Mouse (Mus musculus): ENCODE measurements around the gene Thbs1. TPM values are rescaled to one million over a fixed set of nuclear protein-coding genes. Genes with fewer than 3 reads are reported as not detected.
"Not testable (repeated sequence)": the region's sequence is repeated elsewhere in the genome, so short reads cannot be mapped to it uniquely, and the experiment has no call there.

Thbs1 gene
- polyA plus RNA-seq, 1 experiment from 2014 or later: 4.5 TPM

DNA sequence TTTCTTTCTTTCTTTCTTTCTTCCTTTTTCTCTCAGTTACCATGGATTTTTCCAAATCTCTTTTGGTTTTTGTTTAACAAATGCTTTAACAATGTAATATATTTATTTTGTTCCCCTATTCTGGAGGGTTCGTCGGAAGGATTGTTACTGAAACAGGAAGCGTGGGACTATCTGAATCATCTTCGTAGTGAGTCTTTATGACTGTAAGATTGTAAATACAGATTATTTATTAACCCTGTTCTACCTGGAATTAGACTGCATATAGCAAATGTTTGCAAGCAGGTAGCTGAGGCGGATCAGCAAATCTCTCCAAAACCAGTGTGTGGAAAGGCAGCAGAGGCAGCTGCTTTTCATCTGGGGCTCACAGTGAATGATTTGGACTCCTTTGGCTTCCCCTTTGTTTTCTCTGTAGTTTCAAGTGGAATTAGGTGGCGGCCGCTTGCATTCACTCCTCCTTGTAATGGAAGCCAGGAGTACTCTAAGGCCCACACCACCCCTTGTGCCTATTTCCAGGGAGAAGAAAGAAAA, 14.3 kb downstream of the Thbs1 start:
- Histone ChIP-seq H3K27ac (ENCODE audit: low read depth, low read length) (no peak overlapping the region), H3K4me1 (ENCODE audit: control insufficient read depth, insufficient read depth, low read length) (no peaks in the 10 kb centered on the region), H3K4me2 (ENCODE audit: low read depth, low read length) (no peak overlapping the region), H3K9ac (replicated peaks; ENCODE audit: low read depth, low read length) (no peak overlapping the region), H3K9me3 (ENCODE audit: control insufficient read depth, low read length) (no peaks in the 10 kb centered on the region), H3K36me3 (ENCODE audit: control insufficient read depth, insufficient read depth, low read length) (no peaks in the 10 kb centered on the region), H3K4me3 (ENCODE audit: low read depth, low read length) (no peak overlapping the region), H3K27me3 (ENCODE audit: control insufficient read depth, insufficient read depth, low read length) (no peaks in the 10 kb centered on the region)
- no peak for ATAC-seq (ENCODE audit: low read depth)
- 57% methylated on average over 7 of the region's 7 CpGs for WGBS

DNA sequence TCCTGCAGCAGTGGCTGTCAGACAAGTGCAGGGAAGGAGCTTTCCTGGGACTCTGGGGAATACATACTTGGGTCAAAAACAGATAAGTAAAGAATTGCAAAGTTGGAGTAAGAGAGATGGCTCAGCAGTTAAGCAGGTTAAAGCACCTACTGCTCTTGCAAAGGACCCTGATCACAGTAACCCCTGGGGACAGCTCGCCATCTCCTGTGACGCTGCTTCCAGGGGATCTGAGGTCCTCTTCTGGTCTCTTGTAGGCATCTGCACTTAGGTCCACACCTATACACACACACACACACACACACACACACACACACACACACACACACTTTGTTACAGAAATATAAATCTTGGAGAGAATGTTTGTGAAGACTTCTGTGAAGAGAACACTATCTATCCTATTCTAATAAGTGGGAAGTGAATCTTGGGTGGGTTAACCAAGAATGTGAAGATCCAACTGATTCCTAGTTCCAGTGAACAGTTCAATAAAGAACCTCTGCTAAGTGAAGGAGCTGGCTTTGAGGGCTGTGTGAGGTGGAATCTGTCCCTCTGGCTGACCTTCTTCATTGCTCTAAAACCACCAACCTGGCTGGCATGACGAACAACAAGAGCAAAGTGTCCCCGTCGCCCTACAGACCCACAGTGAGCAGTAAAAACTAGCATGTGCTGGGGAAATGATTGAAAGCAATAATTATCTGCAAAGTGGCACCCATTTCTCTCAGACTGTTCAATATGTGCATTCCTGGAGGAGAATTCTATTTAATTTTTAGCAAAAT, 16.0 kb downstream of the Thbs1 start:
- Histone ChIP-seq H3K4me3 (ENCODE audit: low read depth, low read length) (no peak overlapping the region), H3K9me3 (ENCODE audit: control insufficient read depth, low read length) (no peaks in the 10 kb centered on the region), H3K27ac (ENCODE audit: low read depth, low read length) (no peak overlapping the region), H3K9ac (replicated peaks; ENCODE audit: low read depth, low read length) (no peak overlapping the region), H3K4me1 (ENCODE audit: control insufficient read depth, insufficient read depth, low read length) (no peaks in the 10 kb centered on the region), H3K27me3 (ENCODE audit: control insufficient read depth, insufficient read depth, low read length) (no peaks in the 10 kb centered on the region), H3K4me2 (ENCODE audit: low read depth, low read length) (no peak overlapping the region), H3K36me3 (ENCODE audit: control insufficient read depth, insufficient read depth, low read length) (no peaks in the 10 kb centered on the region)
- ATAC-seq (ENCODE audit: low read depth): no peak
- WGBS: 79% methylated on average over 5 of the region's 5 CpGs

DNA sequence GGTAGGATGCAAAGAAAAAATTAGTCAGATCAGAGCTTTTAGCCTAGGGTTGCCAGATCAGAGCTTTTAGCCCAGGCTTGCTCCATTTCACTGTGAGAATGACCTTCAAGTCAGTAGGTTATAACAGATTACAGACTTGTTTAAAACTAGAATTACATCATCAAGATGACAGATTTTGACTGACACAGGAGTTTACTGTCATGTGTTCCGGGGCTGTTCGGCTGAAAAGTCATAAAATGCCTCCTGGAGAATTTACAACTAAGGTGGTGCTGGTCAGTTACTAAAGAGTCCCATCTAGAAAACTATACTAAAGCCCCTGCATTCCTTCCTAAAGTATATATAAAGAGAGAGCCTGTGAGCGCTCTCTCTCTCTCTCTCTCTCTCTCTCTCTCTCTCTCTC, 16.6 kb downstream of the Thbs1 start:
- Histone ChIP-seq H3K27ac (ENCODE audit: low read depth, low read length) (no peak overlapping the region), H3K27me3 (ENCODE audit: control insufficient read depth, insufficient read depth, low read length) (no peaks in the 10 kb centered on the region), H3K4me3 (ENCODE audit: low read depth, low read length) (no peak overlapping the region), H3K4me1 (ENCODE audit: control insufficient read depth, insufficient read depth, low read length) (no peaks in the 10 kb centered on the region), H3K4me2 (ENCODE audit: low read depth, low read length) (no peak overlapping the region), H3K9ac (replicated peaks; ENCODE audit: low read depth, low read length) (no peak overlapping the region), H3K9me3 (ENCODE audit: control insufficient read depth, low read length) (no peaks in the 10 kb centered on the region), H3K36me3 (ENCODE audit: control insufficient read depth, insufficient read depth, low read length) (no peaks in the 10 kb centered on the region)
- WGBS: 39% methylated on average over 3 of the region's 3 CpGs
- no peak for ATAC-seq (ENCODE audit: low read depth)

DNA sequence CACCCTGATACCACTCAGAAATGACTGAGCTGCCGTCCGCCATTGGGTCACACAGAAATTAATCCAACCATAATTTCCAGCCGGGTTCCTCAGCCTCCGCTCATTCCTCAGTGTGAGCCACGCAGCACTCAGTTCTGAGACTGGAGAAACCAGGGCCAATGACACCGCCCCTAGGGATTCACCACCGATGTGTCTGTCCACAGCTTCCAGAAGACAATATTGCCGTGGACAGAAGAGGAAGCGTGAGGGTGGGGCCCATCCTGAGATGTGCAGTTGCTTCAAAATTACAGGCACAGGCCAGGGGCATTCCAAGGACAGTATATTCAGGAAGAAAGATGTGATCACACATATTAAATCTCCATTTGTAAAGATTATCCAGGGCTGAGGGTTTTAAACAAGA, 25.4 kb downstream of the Thbs1 start:
- no peaks in the 10 kb centered on the region for H3K9me3 ChIP-seq (ENCODE audit: control insufficient read depth, low read length)
- H3K4me3 ChIP-seq (ENCODE audit: low read depth, low read length): no peak overlapping the region
- no peak overlapping the region for H3K27ac ChIP-seq (ENCODE audit: low read depth, low read length)
- no peak overlapping the region for H3K9ac ChIP-seq (replicated peaks; ENCODE audit: low read depth, low read length)
- H3K27me3 ChIP-seq (ENCODE audit: control insufficient read depth, insufficient read depth, low read length): no peaks in the 10 kb centered on the region
- 84% methylated on average over 9 of the region's 9 CpGs for WGBS
- H3K4me2 ChIP-seq (ENCODE audit: low read depth, low read length): no peak overlapping the region
- no peaks in the 10 kb centered on the region for H3K36me3 ChIP-seq (ENCODE audit: control insufficient read depth, insufficient read depth, low read length)
- ATAC-seq (ENCODE audit: low read depth): no peak
- no peaks in the 10 kb centered on the region for H3K4me1 ChIP-seq (ENCODE audit: control insufficient read depth, insufficient read depth, low read length)

DNA sequence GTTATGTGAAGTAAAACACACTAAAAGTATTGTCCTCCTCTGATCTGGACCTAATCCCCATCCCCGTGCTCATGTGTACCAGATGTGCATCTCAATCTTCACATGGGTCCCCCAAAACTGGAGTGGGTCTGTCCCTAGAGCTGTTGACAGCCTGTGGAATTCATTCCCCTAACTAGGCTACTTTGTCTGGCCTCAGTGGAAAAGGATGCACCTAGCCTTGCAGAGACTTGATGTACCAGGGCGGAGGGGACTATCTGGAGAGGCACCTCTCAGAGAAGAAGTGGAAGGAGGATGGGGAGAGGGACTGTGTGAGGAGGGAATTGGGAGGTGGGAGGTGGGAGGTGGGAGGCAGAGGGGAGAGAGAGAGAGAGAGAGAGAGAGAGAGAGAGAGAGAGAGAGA, 26.1 kb downstream of the Thbs1 start:
- 90% methylated on average over 2 of the region's 2 CpGs for WGBS
- Histone ChIP-seq H3K9me3 (ENCODE audit: control insufficient read depth, low read length) (no peaks in the 10 kb centered on the region), H3K4me1 (ENCODE audit: control insufficient read depth, insufficient read depth, low read length) (no peaks in the 10 kb centered on the region), H3K27ac (ENCODE audit: low read depth, low read length) (no peak overlapping the region), H3K9ac (replicated peaks; ENCODE audit: low read depth, low read length) (no peak overlapping the region), H3K4me2 (ENCODE audit: low read depth, low read length) (no peak overlapping the region), H3K4me3 (ENCODE audit: low read depth, low read length) (no peak overlapping the region), H3K36me3 (ENCODE audit: control insufficient read depth, insufficient read depth, low read length) (no peaks in the 10 kb centered on the region), H3K27me3 (ENCODE audit: control insufficient read depth, insufficient read depth, low read length) (no peaks in the 10 kb centered on the region)
- no peak for ATAC-seq (ENCODE audit: low read depth)

DNA sequence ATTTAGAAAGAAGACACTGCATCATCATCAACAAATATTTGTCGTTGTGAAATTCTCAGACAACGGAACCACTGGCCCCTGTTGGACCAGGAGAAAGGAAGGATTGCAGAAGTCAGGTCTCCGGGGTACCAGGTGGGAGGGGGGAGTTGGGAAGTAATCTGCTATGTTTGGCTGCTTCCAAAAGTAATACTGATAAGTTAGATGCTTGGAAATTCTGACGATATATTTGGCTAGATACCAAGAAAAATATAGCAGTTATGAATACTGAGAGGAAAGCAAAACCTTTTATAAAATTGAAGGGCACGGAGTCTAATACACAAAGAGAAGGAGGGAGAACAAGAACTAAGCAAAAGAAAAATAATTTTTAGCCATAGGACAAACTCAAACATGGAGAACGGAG, 27.6 kb downstream of the Thbs1 start:
- no peak for ATAC-seq (ENCODE audit: low read depth)
- no peak overlapping the region for H3K27ac ChIP-seq (ENCODE audit: low read depth, low read length)
- no peaks in the 10 kb centered on the region for H3K4me1 ChIP-seq (ENCODE audit: control insufficient read depth, insufficient read depth, low read length)
- no peaks in the 10 kb centered on the region for H3K9me3 ChIP-seq (ENCODE audit: control insufficient read depth, low read length)
- no peaks in the 10 kb centered on the region for H3K36me3 ChIP-seq (ENCODE audit: control insufficient read depth, insufficient read depth, low read length)
- H3K4me3 ChIP-seq (ENCODE audit: low read depth, low read length): no peak overlapping the region
- H3K9ac ChIP-seq (replicated peaks; ENCODE audit: low read depth, low read length): no peak overlapping the region
- no peaks in the 10 kb centered on the region for H3K27me3 ChIP-seq (ENCODE audit: control insufficient read depth, insufficient read depth, low read length)
- H3K4me2 ChIP-seq (ENCODE audit: low read depth, low read length): no peak overlapping the region
- 87% methylated on average over 6 of the region's 6 CpGs for WGBS

DNA sequence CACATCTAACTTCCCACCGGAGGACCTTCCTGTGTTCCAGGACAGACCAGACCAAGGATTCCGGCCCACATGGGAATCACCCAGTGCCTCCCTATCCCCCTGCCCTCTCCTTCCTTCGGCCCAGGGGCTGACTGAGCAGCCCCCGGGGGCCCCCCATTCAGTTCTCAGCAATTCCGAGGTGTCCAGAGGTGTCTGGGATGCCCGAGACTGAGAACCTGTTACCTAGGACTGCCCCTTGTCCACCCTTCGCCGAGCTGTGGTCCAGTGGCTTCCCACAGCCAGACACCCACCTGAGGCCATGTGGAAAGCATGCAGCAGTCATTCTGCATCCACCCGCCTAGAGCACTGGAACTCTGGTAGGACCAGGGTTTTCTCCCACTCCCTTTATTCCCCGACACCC, 30.0 kb downstream of the Thbs1 start:
- no peak overlapping the region for H3K9ac ChIP-seq (replicated peaks; ENCODE audit: low read depth, low read length)
- H3K4me2 ChIP-seq (ENCODE audit: low read depth, low read length): no peak overlapping the region
- 94% methylated on average over 10 of the region's 10 CpGs for WGBS
- H3K4me1 ChIP-seq (ENCODE audit: control insufficient read depth, insufficient read depth, low read length): no peaks in the 10 kb centered on the region
- no peaks in the 10 kb centered on the region for H3K36me3 ChIP-seq (ENCODE audit: control insufficient read depth, insufficient read depth, low read length)
- no peak overlapping the region for H3K4me3 ChIP-seq (ENCODE audit: low read depth, low read length)
- no peak overlapping the region for H3K27ac ChIP-seq (ENCODE audit: low read depth, low read length)
- no peak for ATAC-seq (ENCODE audit: low read depth)
- H3K9me3 ChIP-seq (ENCODE audit: control insufficient read depth, low read length): no peaks in the 10 kb centered on the region
- H3K27me3 ChIP-seq (ENCODE audit: control insufficient read depth, insufficient read depth, low read length): no peaks in the 10 kb centered on the region

DNA sequence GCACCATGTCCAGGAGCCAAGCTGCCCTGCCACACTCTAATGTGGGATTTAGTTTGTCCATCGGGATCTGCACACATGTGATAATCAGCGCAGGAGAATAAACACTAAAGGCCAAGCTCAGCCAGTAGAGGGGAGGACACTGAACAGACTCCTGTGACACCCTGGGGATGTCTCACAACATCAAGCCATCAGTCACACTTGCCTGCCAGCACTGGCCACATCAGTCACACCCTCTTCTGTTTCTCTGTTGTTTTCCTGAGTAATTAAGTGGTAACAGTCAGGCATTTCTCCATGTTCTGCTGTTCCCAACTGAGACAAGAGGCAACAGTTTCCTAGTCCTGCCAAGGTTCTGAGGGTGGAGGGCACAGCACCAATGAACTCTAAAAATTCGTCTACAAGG, 36.1 kb downstream of the Thbs1 start:
- not testable (repeated sequence) for H3K27me3 ChIP-seq (ENCODE audit: control insufficient read depth, insufficient read depth, low read length); H3K4me3 ChIP-seq (ENCODE audit: low read depth, low read length); H3K9ac ChIP-seq (replicated peaks; ENCODE audit: low read depth, low read length); H3K9me3 ChIP-seq (ENCODE audit: control insufficient read depth, low read length); H3K4me2 ChIP-seq (ENCODE audit: low read depth, low read length); H3K36me3 ChIP-seq (ENCODE audit: control insufficient read depth, insufficient read depth, low read length); H3K27ac ChIP-seq (ENCODE audit: low read depth, low read length); ATAC-seq (ENCODE audit: low read depth); H3K4me1 ChIP-seq (ENCODE audit: control insufficient read depth, insufficient read depth, low read length)
- WGBS: 38% methylated on average over 3 of the region's 3 CpGs

DNA sequence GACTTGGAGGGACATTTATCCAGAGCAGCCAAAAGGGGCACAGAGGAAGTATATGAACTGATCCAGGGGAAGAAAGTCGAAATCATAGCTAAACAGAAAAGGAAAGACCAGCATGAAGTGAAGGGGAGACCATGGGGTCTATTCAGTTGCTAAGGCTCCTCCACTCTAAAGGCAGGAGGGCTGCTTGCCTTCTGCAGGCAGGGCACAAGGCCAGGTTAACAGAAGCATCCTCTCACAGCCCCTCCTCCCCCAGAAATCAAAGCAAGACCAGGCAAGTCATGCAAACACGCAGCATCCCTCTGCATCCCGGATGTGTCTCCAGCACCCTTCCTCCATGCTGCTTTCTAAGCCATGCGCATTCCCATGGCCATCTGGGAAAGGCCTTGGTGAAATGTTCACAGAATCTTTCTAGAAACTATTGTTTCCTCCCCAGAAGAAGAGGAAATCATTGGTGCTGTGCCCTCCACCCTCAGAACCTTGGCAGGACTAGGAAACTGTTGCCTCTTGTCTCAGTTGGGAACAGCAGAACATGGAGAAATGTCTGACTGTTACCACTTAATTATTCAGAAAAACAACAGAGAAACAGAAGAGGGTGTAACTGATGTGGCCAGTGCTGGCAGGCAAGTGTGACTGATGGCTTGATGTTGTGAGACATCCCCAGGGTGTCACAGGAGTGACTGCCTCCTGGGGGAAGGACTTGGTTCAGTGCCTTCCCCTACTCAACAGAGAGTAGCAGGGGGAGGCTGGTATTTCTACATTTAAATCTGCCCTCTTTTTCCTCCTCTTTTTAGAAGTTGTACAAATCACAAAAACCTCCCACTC, 36.9 kb downstream of the Thbs1 start:
- H3K4me1 ChIP-seq (ENCODE audit: control insufficient read depth, insufficient read depth, low read length): no peaks in the 10 kb centered on the region

More for the DNA sequence above, 36.9 kb downstream of the Thbs1 start:
- H3K27ac ChIP-seq (ENCODE audit: low read depth, low read length): no peak overlapping the region
- H3K27me3 ChIP-seq (ENCODE audit: control insufficient read depth, insufficient read depth, low read length): no peaks in the 10 kb centered on the region
- no peaks in the 10 kb centered on the region for H3K9me3 ChIP-seq (ENCODE audit: control insufficient read depth, low read length)
- H3K4me2 ChIP-seq (ENCODE audit: low read depth, low read length): no peak overlapping the region
- H3K36me3 ChIP-seq (ENCODE audit: control insufficient read depth, insufficient read depth, low read length): no peaks in the 10 kb centered on the region
- ATAC-seq (ENCODE audit: low read depth): no peak
- no peak overlapping the region for H3K9ac ChIP-seq (replicated peaks; ENCODE audit: low read depth, low read length)
- WGBS: 80% methylated on average over 4 of the region's 4 CpGs
- H3K4me3 ChIP-seq (ENCODE audit: low read depth, low read length): no peak overlapping the region

Measured in neural tube, embryonic 14.5 days (tissue).